Mouse (Mus musculus) CH12.LX (cell line): ENCODE results near the gene Srgap3. TPM values are rescaled to one million over a fixed set of nuclear protein-coding genes. Genes with fewer than 3 reads are reported as not detected.

Experiments used
- DNase-seq: peaks from one replicate; pipeline ENCODE4 v3.0.0-alpha.2; 2013; ENCODE audit errors: extremely low read depth
- H3K27ac ChIP-seq: 2 replicates; pipeline ENCODE4 v1.5.1; 2012; ENCODE audit warnings: low read depth, mild to moderate bottlenecking, control low read depth, moderate library complexity; ENCODE audit not compliant: insufficient read depth
- H3K27me3 ChIP-seq: replicated peaks from 2 replicates; pipeline ENCODE3; 2012; ENCODE audit warnings: inconsistent platforms
- H3K36me3 ChIP-seq, 2 experiments: replicated peaks in 1 of 2; 2 replicates each; pipeline versions ENCODE3 to v1.6.1; 2012; ENCODE audit warnings: inconsistent platforms in 1 of 2, low read length in 1 of 2, mild to moderate bottlenecking in 1 of 2, mixed read lengths in 1 of 2, moderate library complexity in 1 of 2; ENCODE audit not compliant: control insufficient read depth in 1 of 2, insufficient read depth in 1 of 2
- H3K4me1 ChIP-seq, 2 experiments: 2 replicates each; pipeline ENCODE4 v1.6.1; 2012; ENCODE audit warnings: inconsistent platforms in 1 of 2, moderate library complexity in 1 of 2; ENCODE audit not compliant: insufficient read depth in 2 of 2, control insufficient read depth in 1 of 2
- H3K4me2 ChIP-seq: 2 replicates; pipeline ENCODE4 v1.6.1; 2012; ENCODE audit warnings: low read depth, mild to moderate bottlenecking, control low read depth; ENCODE audit not compliant: poor library complexity, insufficient read depth, severe bottlenecking
- H3K4me3 ChIP-seq, 3 experiments: fragments of 150-350 bp in 1 of 3; sonication (generic) in 1 of 3; replicated peaks in 1 of 3; 2 replicates each; pipeline versions ENCODE3 to v1.5.1; 2011 to 2012; ENCODE audit warnings: low read depth in 2 of 3, low read length in 2 of 3, mild to moderate bottlenecking in 2 of 3, moderate library complexity in 2 of 3, control low read depth in 1 of 3, improper control_type of control experiment in 1 of 3, inconsistent platforms in 1 of 3, mixed read lengths in 1 of 3; ENCODE audit not compliant: poor library complexity in 1 of 3
- H3K79me2 ChIP-seq: replicated peaks from 2 replicates; pipeline ENCODE4 v1.6.1; 2012; ENCODE audit warnings: mild to moderate bottlenecking, moderate library complexity; ENCODE audit not compliant: control insufficient read depth, poor library complexity, insufficient read depth, severe bottlenecking; ENCODE audit errors: extremely low read depth
- H3K9ac ChIP-seq: 2 replicates; pipeline ENCODE4 v1.6.1; 2012; ENCODE audit warnings: low read depth, mild to moderate bottlenecking, control low read depth, moderate library complexity; ENCODE audit not compliant: insufficient read depth
- H3K9me3 ChIP-seq: replicated peaks from 2 replicates; pipeline ENCODE3; 2012; ENCODE audit warnings: low read length, inconsistent platforms, mixed read lengths
- BHLHE40 ChIP-seq: IDR thresholded peaks from 2 replicates; pipeline ENCODE4 v1.6.1; 2011; ENCODE audit warnings: mild to moderate bottlenecking, low read depth, low read length, improper control_type of control experiment
- CHD2 ChIP-seq: IDR thresholded peaks from 2 replicates; pipeline ENCODE4 v1.6.1; 2011; ENCODE audit warnings: low read length, improper control_type of control experiment
- ELF1 ChIP-seq: IDR thresholded peaks from 2 replicates; pipeline ENCODE4 v1.6.1; 2014; ENCODE audit warnings: low read depth, mild to moderate bottlenecking, inconsistent platforms, low read length, improper control_type of control experiment
- ETS1 ChIP-seq: conservative IDR thresholded peaks from 2 replicates; pipeline ENCODE4 v1.6.1; 2012; ENCODE audit warnings: low read depth, mild to moderate bottlenecking, inconsistent platforms, low read length, improper control_type of control experiment, moderate library complexity
- IRF4 ChIP-seq: IDR thresholded peaks from 2 replicates; pipeline ENCODE4 v1.6.1; 2014; ENCODE audit warnings: low read depth, mild to moderate bottlenecking, inconsistent platforms, low read length, improper control_type of control experiment
- JUND ChIP-seq: conservative IDR thresholded peaks from 2 replicates; pipeline ENCODE4 v1.6.1; 2011; ENCODE audit warnings: low read depth, low read length, improper control_type of control experiment
- KAT2A ChIP-seq: IDR thresholded peaks from 2 replicates; pipeline ENCODE4 v1.6.1; 2012; ENCODE audit warnings: low read length, improper control_type of control experiment, inconsistent platforms; ENCODE audit not compliant: insufficient replicate concordance
- MAFK ChIP-seq: IDR thresholded peaks from 2 replicates; pipeline ENCODE4 v1.6.1; 2011; ENCODE audit warnings: low read length, improper control_type of control experiment; ENCODE audit not compliant: insufficient replicate concordance
- MAX ChIP-seq: IDR thresholded peaks from 2 replicates; pipeline ENCODE4 v1.6.1; 2011; ENCODE audit warnings: low read length, improper control_type of control experiment
- MXI1 ChIP-seq: IDR thresholded peaks from 2 replicates; pipeline ENCODE4 v1.6.1; 2011; ENCODE audit warnings: mild to moderate bottlenecking, low read depth, low read length, improper control_type of control experiment
- MYC ChIP-seq: IDR thresholded peaks from 2 replicates; pipeline ENCODE4 v1.6.1; 2011; ENCODE audit warnings: low read depth, mild to moderate bottlenecking, improper control_type of control experiment, low read length
- PAX5 ChIP-seq: IDR thresholded peaks from 2 replicates; pipeline ENCODE4 v1.6.1; 2012; ENCODE audit warnings: low read length, inconsistent platforms, mixed read lengths
- POLR2A ChIP-seq: IDR thresholded peaks from 2 replicates; pipeline ENCODE4 v1.6.1; 2011; ENCODE audit warnings: low read depth, mild to moderate bottlenecking, improper control_type of control experiment, low read length
- POLR2AphosphoS2 ChIP-seq: IDR thresholded peaks from 2 replicates; pipeline ENCODE4 v1.6.1; 2011; ENCODE audit warnings: low read depth, low read length, improper control_type of control experiment
- RCOR1 ChIP-seq: conservative IDR thresholded peaks from 2 replicates; pipeline ENCODE4 v1.6.1; 2012; ENCODE audit warnings: low read depth, mild to moderate bottlenecking, inconsistent platforms, low read length, improper control_type of control experiment
- SIN3A ChIP-seq: IDR thresholded peaks from 2 replicates; pipeline ENCODE4 v1.6.1; 2012; ENCODE audit warnings: low read length, improper control_type of control experiment, inconsistent platforms
- TCF12 ChIP-seq: IDR thresholded peaks from 2 replicates; pipeline ENCODE4 v1.6.1; 2014; ENCODE audit warnings: low read depth, mild to moderate bottlenecking, inconsistent platforms, low read length, improper control_type of control experiment
- UBTF ChIP-seq: IDR thresholded peaks from 2 replicates; pipeline ENCODE4 v1.6.1; 2012; ENCODE audit warnings: low read depth, mild to moderate bottlenecking, inconsistent platforms, low read length, improper control_type of control experiment, moderate library complexity
- USF1 ChIP-seq: IDR thresholded peaks from 2 replicates; pipeline ENCODE4 v1.6.1; 2014; ENCODE audit warnings: low read depth, mild to moderate bottlenecking, inconsistent platforms, low read length, improper control_type of control experiment
- USF2 ChIP-seq: conservative IDR thresholded peaks from 2 replicates; pipeline ENCODE4 v1.6.1; 2011; ENCODE audit warnings: low read depth, low read length, improper control_type of control experiment
- ZMIZ1 ChIP-seq: IDR thresholded peaks from 2 replicates; pipeline ENCODE4 v1.6.1; 2012; ENCODE audit warnings: low read depth, mild to moderate bottlenecking, inconsistent platforms, low read length, improper control_type of control experiment
- ZNF384 ChIP-seq: IDR thresholded peaks from 2 replicates; pipeline ENCODE4 v1.6.1; 2012; ENCODE audit warnings: low read depth, low read length, improper control_type of control experiment, inconsistent platforms
- dilution Hi-C: fragments of 300-500 bp; cut with MboI; formaldehyde crosslinking; loops from 2 replicates; pipeline ENCODE4 v1.14.3; 2020; ENCODE audit warnings: low sequenced_read_pairs; ENCODE audit not compliant: extremely low pct_unique_long_range_greater_than_20kb, extremely low pct_ligation_motif_present
- in situ Hi-C: fragments of 300-500 bp; cut with MboI; formaldehyde crosslinking; loops from 3 replicates; pipeline ENCODE4 v1.14.3; 2019; ENCODE audit warnings: low sequenced_read_pairs, low pct_ligation_motif_present, low pct_unique_long_range_greater_than_20kb, mixed read lengths
- polyA plus RNA-seq: library from polyadenylated mRNA; unstranded; fragments of >175 nt; gene quantifications from 2 replicates; pipeline ENCODE4 v1.2.1, GENCODE M21; 2012; ENCODE audit warnings: low read depth; ENCODE audit not compliant: insufficient read length
- total RNA-seq, 2 experiments: library from RNA; depleted of rRNA; stranded (reverse); fragments of 300-350 nt in 1 of 2; fragments of >200 nt in 1 of 2; gene quantifications; 2 replicates each; pipeline ENCODE4 v1.2.3; 2012 to 2014

The Srgap3 gene
- total and polyA plus RNA-seq, 3 experiments: 1.5 to 4.5 (median 2.1) TPM

- H3K79me2 ChIP-seq: no peaks in the 10 kb centered on the region
- in situ Hi-C loops: no loop called here
- H3K4me3 ChIP-seq: no peak overlapping the region
- no peaks in the 10 kb centered on the region for H3K36me3 ChIP-seq
- no peak for DNase-seq
- H3K4me1 ChIP-seq: peaks cover 0 to 6% of the 10 kb centered on the region in 2 experiments; a peak in 2 of 4 replicates
- no peak overlapping the region for H3K9ac ChIP-seq
- H3K4me2 ChIP-seq: no peak overlapping the region
- no peaks in the 10 kb centered on the region for H3K27me3 ChIP-seq
- H3K9me3 ChIP-seq: no peaks in the 10 kb centered on the region
- dilution Hi-C loops: no loop called here
- H3K27ac ChIP-seq: no peak overlapping the region
- no peak for TF ChIP-seq TCF12
- TF ChIP-seq UBTF: no peak
- no peak for TF ChIP-seq ZNF384
- TF ChIP-seq MXI1: no peak
- no peak for TF ChIP-seq SIN3A
- TF ChIP-seq POLR2A: no peak
- TF ChIP-seq CHD2: no peak
- no peak for TF ChIP-seq USF1
- TF ChIP-seq JUND: no peak
- no peak for TF ChIP-seq KAT2A
- TF ChIP-seq MAFK: no peak
- no peak for TF ChIP-seq POLR2AphosphoS2
- no peak for TF ChIP-seq RCOR1
Observed at GRCm38 (mm10) chr6:112789901-112790300, 157.2 kb downstream of the Srgap3 start.

GRCm38 (mm10) chr6:112788617-112789016 is 158.4 kb downstream of the Srgap3 start:
- peaks cover 0 to 6% of the 10 kb centered on the region in 2 experiments; a peak in 2 of 4 replicates for H3K4me1 ChIP-seq
- H3K4me3 ChIP-seq: no peak overlapping the region
- no peaks in the 10 kb centered on the region for H3K27me3 ChIP-seq
- no peaks in the 10 kb centered on the region for H3K36me3 ChIP-seq
- TF ChIP-seq KAT2A (no peak), ZNF384 (no peak), MYC (no peak), RCOR1 (no peak), MAX (no peak), BHLHE40 (no peak), IRF4 (no peak), POLR2AphosphoS2 (no peak), PAX5 (no peak), ETS1 (no peak), ZMIZ1 (no peak), ELF1 (no peak), USF2 (no peak)
- H3K9ac ChIP-seq: no peak overlapping the region
- in situ Hi-C loops (no loop called here), dilution Hi-C loops (no loop called here)
- no peak overlapping the region for H3K27ac ChIP-seq
- no peak overlapping the region for H3K4me2 ChIP-seq
- H3K79me2 ChIP-seq: no peaks in the 10 kb centered on the region
- H3K9me3 ChIP-seq: no peaks in the 10 kb centered on the region
- DNase-seq: no peak
